Comparison of ENCODE assay signal across 10 mouse cellular contexts in genomic region chr7:99966011-99966721, GRCm38 (mm10). TPM values are rescaled to one million over a fixed set of nuclear protein-coding genes. Genes with fewer than 3 reads are reported as not detected.
A peak's percentile ranks its signal among the peaks of the same experiment; 100 is the strongest.
DNase-seq lines count a peak whose midpoint lies in the region; ATAC-seq and TF ChIP-seq lines count a peak whose summit lies in the region.
"Had no signal": no experiment of that assay in that cellular context is flagged by ENCODE, and none has a peak within 500 bp of the region (broad histone marks: within the 10 kb centered on the region; RNA-seq: fewer than 3 reads in every experiment).

No protein-coding gene starts in this region.

- WGBS in heart, embryonic 16.5 days = 60% methylated on average over 9 of the region's 9 CpGs
- 41% methylated on average over 9 of the region's 9 CpGs for WGBS in hindbrain, embryonic 10.5 days
- WGBS in midbrain, embryonic 15.5 days = 26% methylated on average over 9 of the region's 9 CpGs

- no peak overlapping the region for H3K4me2 ChIP-seq in heart, embryonic 16.5 days (ENCODE audit: low read depth, low read length)
- H3K4me2 ChIP-seq in midbrain, embryonic 15.5 days = peak overlapping the region; percentile 41; the same call in 1 of the 2 replicates

- TF ChIP-seq CTCF in cortical plate, adult 2 months (IDR thresholded peaks at IDR 0.05; ENCODE audit: extremely low read depth, insufficient read depth, low read length) = no peak

- no peaks in the 10 kb centered on the region for H3K9me3 ChIP-seq in heart, embryonic 16.5 days (replicated peaks; ENCODE audit: control insufficient read depth, low read length)
- H3K9me3 ChIP-seq in hindbrain, embryonic 10.5 days = no peaks in the 10 kb centered on the region
- no peaks in the 10 kb centered on the region for H3K9me3 ChIP-seq in midbrain, embryonic 15.5 days

- intact Hi-C loops in heart, postnatal 10 days (cut with DNase I) = no loop called here

- TF ChIP-seq POLR2A in cortical plate, adult 2 months (IDR thresholded peaks at IDR 0.05; ENCODE audit: extremely low read depth, insufficient read depth, low read length) = no peak

- H3K36me3 ChIP-seq in heart, embryonic 16.5 days (ENCODE audit: control insufficient read depth, insufficient read depth) = no peaks in the 10 kb centered on the region
- H3K36me3 ChIP-seq in hindbrain, embryonic 10.5 days = no peaks in the 10 kb centered on the region
- H3K36me3 ChIP-seq in midbrain, embryonic 15.5 days (replicated peaks) = no peaks in the 10 kb centered on the region

- no peak overlapping the region for H3K9ac ChIP-seq in heart, embryonic 16.5 days (ENCODE audit: low read length)
- H3K9ac ChIP-seq in midbrain, embryonic 15.5 days = no peak overlapping the region

- peaks cover 38% of the 10 kb centered on the region for H3K4me1 ChIP-seq in heart, embryonic 16.5 days (ENCODE audit: control insufficient read depth, insufficient read depth, low read length)
- H3K4me1 ChIP-seq in cortical plate, adult 2 months (ENCODE audit: control insufficient read depth, insufficient read depth, low read length) = peaks cover 37% of the 10 kb centered on the region
- H3K4me1 ChIP-seq in hindbrain, embryonic 10.5 days (replicated peaks) = peaks cover 51% of the 10 kb centered on the region
- H3K4me1 ChIP-seq in midbrain, embryonic 15.5 days = peaks cover 45% of the 10 kb centered on the region

- DNase-seq in heart, postnatal 10 days = no peak
- DNase-seq in hindbrain, embryonic 10.5 days (ENCODE audit: low spot score) = peak; percentile 27
- no peak for DNase-seq in cerebellum, postnatal 4 days (ENCODE audit: low spot score in 2 of 2)
- DNase-seq in right cerebral cortex, postnatal 36 days (ENCODE audit: low spot score in 2 of 2) = no peak
- no peak for DNase-seq in c-Kit-positive CD71-positive TER-119-positive erythroid progenitor cells, embryonic 14.5 days (ENCODE audit: low spot score)
- DNase-seq: thymus, adult 2 months had no signal

- peak overlapping the region; percentile 30 for H3K27ac ChIP-seq in heart, embryonic 16.5 days (ENCODE audit: low read length)
- H3K27ac ChIP-seq in cortical plate, adult 2 months (ENCODE audit: insufficient read depth, low read length) = peak overlapping the region; percentile 96
- peak overlapping the region; percentile 84 for H3K27ac ChIP-seq in hindbrain, embryonic 10.5 days
- peak overlapping the region; percentile 80 for H3K27ac ChIP-seq in midbrain, embryonic 15.5 days

- no peak for ATAC-seq in heart, embryonic 16.5 days (replicated peaks; ENCODE audit: extremely low read depth, insufficient read depth, low FRiP score)
- ATAC-seq in midbrain, embryonic 15.5 days (replicated peaks) = peak; percentile 37; the same call in 1 of the 2 replicates

- no peaks in the 10 kb centered on the region for H3K27me3 ChIP-seq in heart, embryonic 16.5 days (ENCODE audit: control insufficient read depth, insufficient read depth, low read length)
- no peaks in the 10 kb centered on the region for H3K27me3 ChIP-seq in hindbrain, embryonic 10.5 days (ENCODE audit: insufficient read depth, poor library complexity, severe bottlenecking)
- H3K27me3 ChIP-seq in midbrain, embryonic 15.5 days (replicated peaks) = no peaks in the 10 kb centered on the region
- H3K27me3 ChIP-seq: megakaryocyte, embryonic 14.5 days had no signal

- H3K4me3 ChIP-seq in heart, embryonic 16.5 days (ENCODE audit: low read length) = no peak overlapping the region
- no peak overlapping the region for H3K4me3 ChIP-seq in cortical plate, adult 2 months (ENCODE audit: insufficient read depth, low read length)
- no peak overlapping the region for H3K4me3 ChIP-seq in hindbrain, embryonic 10.5 days
- H3K4me3 ChIP-seq in midbrain, embryonic 15.5 days = no peak overlapping the region
- H3K4me3 ChIP-seq: megakaryocyte, embryonic 14.5 days had no signal

RNA-seq across cellular contexts. Expression of gene Rnf169, which starts 14.1 kb away (rescaled TPM):
- polyA plus RNA-seq in heart, embryonic 16.5 days (2015; fragmentation: Nextera tagmentation; extraction: Ambion mirVana) = 2.9 and 3.0 TPM in 2 replicates
- 10 to 100 TPM; 15.7 TPM for total RNA-seq in heart, postnatal 10 days (2021)
- 23.7 TPM in 2 replicates for polyA plus RNA-seq in cortical plate, adult 2 months (2012; rRNA removed)
- 4.7 and 5.9 TPM in 2 replicates for polyA plus RNA-seq in hindbrain, embryonic 10.5 days (2016; fragmentation: Nextera tagmentation; extraction: Ambion mirVana)
- polyA plus RNA-seq in midbrain, embryonic 15.5 days (2015; fragmentation: Nextera tagmentation; extraction: Ambion mirVana) = 5.7 and 6.2 TPM in 2 replicates

RNA-seq across cellular contexts. Expression of gene Chrdl2, which starts 39.8 kb away (rescaled TPM):
- 0.15 TPM in 1 of 2 replicates, not detected in the other for polyA plus RNA-seq in heart, embryonic 16.5 days (2015; fragmentation: Nextera tagmentation; extraction: Ambion mirVana)
- not detected for total RNA-seq in heart, postnatal 10 days (2021)
- polyA plus RNA-seq in cortical plate, adult 2 months (2012; rRNA removed) = 0.61 and 0.68 TPM in 2 replicates
- 0.37 and 0.56 TPM in 2 replicates for polyA plus RNA-seq in hindbrain, embryonic 10.5 days (2016; fragmentation: Nextera tagmentation; extraction: Ambion mirVana)
- 0.34 TPM in 1 of 2 replicates, not detected in the other for polyA plus RNA-seq in midbrain, embryonic 15.5 days (2015; fragmentation: Nextera tagmentation; extraction: Ambion mirVana)

Comparison
In these comparisons a context has a peak if more than half of its experiments do, and no peak if none do; other contexts are left out.
1. H3K27ac ChIP-seq: peak in every context shown above with its lines; median percentile 96 in cortical plate, adult 2 months; 84 in hindbrain, embryonic 10.5 days; 80 in midbrain, embryonic 15.5 days; 30 in heart, embryonic 16.5 days.